In genomic region chr15:78278308-78278707, GRCm38 (mm10) we compare ENCODE assay signal across 30 mouse cellular contexts. TPM values are rescaled to one million over a fixed set of nuclear protein-coding genes. Genes with fewer than 3 reads are reported as not detected.
A peak's percentile ranks its signal among the peaks of the same experiment; 100 is the strongest.
DNase-seq lines count a peak whose midpoint lies in the region; ATAC-seq and TF ChIP-seq lines count a peak whose summit lies in the region.
"Had no signal": no experiment of that assay in that cellular context is flagged by ENCODE, and none has a peak within 500 bp of the region (broad histone marks: within the 10 kb centered on the region; RNA-seq: fewer than 3 reads in every experiment).

No protein-coding gene starts in this region.

- no peaks in the 10 kb centered on the region for H3K79me3 ChIP-seq in C2C12 (ENCODE audit: low read depth)

- no peaks in the 10 kb centered on the region for H3K79me2 ChIP-seq in C2C12 (ENCODE audit: control insufficient read depth, insufficient read depth)

- no peak overlapping the region for H3K4me3 ChIP-seq in C2C12 (ENCODE audit: insufficient read depth, poor library complexity, severe bottlenecking)
- H3K4me3 ChIP-seq: embryonic facial prominence, embryonic 10.5 days; embryonic facial prominence, embryonic 13.5 days; erythroblast, embryonic 14.5 days; forebrain, embryonic 10.5 days; forebrain, embryonic 13.5 days; gastrocnemius, adult 2 months; hindbrain, embryonic 10.5 days; hindbrain, embryonic 13.5 days; intestine, embryonic 15.5 days had no signal

- H3K36me3 ChIP-seq in C2C12 (ENCODE audit: control insufficient read depth, insufficient read depth): no peaks in the 10 kb centered on the region
- H3K36me3 ChIP-seq: embryonic facial prominence, embryonic 10.5 days; embryonic facial prominence, embryonic 13.5 days; forebrain, embryonic 10.5 days; hindbrain, embryonic 10.5 days; hindbrain, embryonic 13.5 days; intestine, embryonic 15.5 days had no signal

- TF ChIP-seq CTCF in C2C12 (IDR thresholded peaks at IDR 0.05; ENCODE audit: control insufficient read depth, insufficient read depth, insufficient read length): no peak

- peak; percentile 73 to 76 for ATAC-seq in hematopoietic stem cell, adult 5-6 weeks (replicated peaks in 1 of 2; ENCODE audit: insufficient read depth in 1 of 2, low FRiP score in 2 of 2, low TSS enrichment in 1 of 2, low read depth in 1 of 2, poor library complexity in 2 of 2, severe bottlenecking in 2 of 2)
- peak; percentile 52 for ATAC-seq in monocyte, adult 5-6 weeks (replicated peaks; ENCODE audit: insufficient number of reproducible peaks, low FRiP score, low TSS enrichment, poor library complexity, severe bottlenecking)
- ATAC-seq in cerebellum, adult (ENCODE audit: insufficient number of reproducible peaks, low FRiP score, low TSS enrichment): no peak
- ATAC-seq: activated CD4-positive, CD25-positive, alpha-beta regulatory T cell, adult 4 months; CD4-positive, CD25-positive, alpha-beta regulatory T cell, adult 4 months; forebrain, embryonic 13.5 days; forebrain, embryonic 16.5 days; hindbrain, embryonic 16.5 days; intestine, embryonic 15.5 days had no signal

- H3K27me3 ChIP-seq in C2C12 (ENCODE audit: control insufficient read depth, insufficient read depth, insufficient read length): no peaks in the 10 kb centered on the region
- H3K27me3 ChIP-seq: embryonic facial prominence, embryonic 13.5 days; forebrain, embryonic 13.5 days; hindbrain, embryonic 13.5 days; intestine, embryonic 15.5 days had no signal

- no peak overlapping the region for H3ac ChIP-seq in C2C12 (ENCODE audit: control insufficient read depth, insufficient read length, low read depth)

- peak; percentile 66 for DNase-seq in MEL-GATA-1-ER (ENCODE audit: extremely low read depth, low read depth)
- no peak for DNase-seq in MN1 (ENCODE audit: low spot score)
- DNase-seq in frontal cortex, postnatal 14 days (ENCODE audit: low spot score in 2 of 2): no peak
- DNase-seq in cerebellum, adult 9-10 months: no peak
- DNase-seq: adrenal gland, adult 8-10 months; adrenal gland, postnatal 25 days; B cell, adult 2 months; cerebellum, adult 18-20 months; cerebellum, adult 9-11 months; cerebellum, postnatal 25 days; embryo, embryonic 11 days; gastrocnemius, adult 2 months; gastrocnemius, postnatal 25 days; kidney, adult 11 months had no signal

TF ChIP-seq in C2C12, 6 proteins besides CTCF, POLR2A, EP300 and RAD21:
- TF ChIP-seq CEBPB (IDR thresholded peaks at IDR 0.05; ENCODE audit: low read depth) (peak; percentile 67), USF1 (IDR thresholded peaks at IDR 0.05; ENCODE audit: low read depth) (no peak)

RNA-seq across cellular contexts. Expression of gene Csf2rb2, which starts 27.2 kb away (rescaled TPM):
- 0.08 TPM for polyA plus RNA-seq in C2C12 (2012; fragmentation: generic; extraction: Trizol)
- 1.7 and 3.3 TPM in 2 replicates for total RNA-seq in hematopoietic stem cell, adult 5-6 weeks (2017)
- 7.1 to 15.7 TPM (median 8.0 TPM) in 3 replicates for total RNA-seq in monocyte, adult 5-6 weeks (2017)
- polyA plus RNA-seq: activated CD4-positive, CD25-positive, alpha-beta regulatory T cell, adult 4 months had no signal

RNA-seq across cellular contexts. Expression of gene Ncf4, which starts 33.7 kb away (rescaled TPM):
- polyA plus RNA-seq in C2C12 (2012; fragmentation: generic; extraction: Trizol): 0.67 TPM
- 55.9 and 70.4 TPM in 2 replicates for total RNA-seq in hematopoietic stem cell, adult 5-6 weeks (2017)
- total RNA-seq in monocyte, adult 5-6 weeks (2017): 206 to 223 TPM (median 216 TPM) in 3 replicates

RNA-seq across cellular contexts. Expression of gene Csf2rb, which starts 47.2 kb away (rescaled TPM):
- polyA plus RNA-seq in C2C12 (2012; fragmentation: generic; extraction: Trizol): 0.23 TPM
- 21.4 and 24.5 TPM in 2 replicates for total RNA-seq in hematopoietic stem cell, adult 5-6 weeks (2017)
- total RNA-seq in monocyte, adult 5-6 weeks (2017): 52.3 to 134 TPM (median 103 TPM) in 3 replicates
